8 mouse cellular contexts compared by ENCODE assay signal in genomic region chr7:139187277-139187676, GRCm38 (mm10). TPM values are rescaled to one million over a fixed set of nuclear protein-coding genes. Genes with fewer than 3 reads are reported as not detected.
DNase-seq lines count a peak whose midpoint lies in the region; ATAC-seq and TF ChIP-seq lines count a peak whose summit lies in the region.

No protein-coding gene starts in this region.

- no peak for DNase-seq in heart, postnatal 4 days
- no peak for DNase-seq in layer of hippocampus, adult 18-20 months (ENCODE audit: low spot score in 2 of 2)
- DNase-seq in frontal cortex, postnatal 25 days (ENCODE audit: low spot score in 2 of 2) = no peak

- WGBS in heart, embryonic 11.5 days (ENCODE audit: insufficient replicate concordance) = 33% methylated on average over 7 of the region's 7 CpGs
- 26% methylated on average over 7 of the region's 7 CpGs for WGBS in hindbrain, embryonic 12.5 days
- WGBS in midbrain, embryonic 13.5 days = 34% methylated on average over 7 of the region's 7 CpGs

- no peak for ATAC-seq in heart, embryonic 11.5 days (replicated peaks; ENCODE audit: insufficient number of reproducible peaks, low FRiP score, low TSS enrichment)
- no peak for ATAC-seq in hindbrain, embryonic 12.5 days (ENCODE audit: low FRiP score)
- ATAC-seq in midbrain, embryonic 13.5 days = no peak
- no peak for ATAC-seq in CD4-positive, CD25-positive, alpha-beta regulatory T cell, adult 4 months

- H3K9ac ChIP-seq in heart, embryonic 11.5 days (ENCODE audit: low read depth, low read length) = no peak overlapping the region
- H3K9ac ChIP-seq in hindbrain, embryonic 12.5 days = peak overlapping the region; percentile 80; the same call in 1 of the 2 replicates
- H3K9ac ChIP-seq in midbrain, embryonic 13.5 days (replicated peaks) = peak overlapping the region; percentile 77

- peak overlapping the region; percentile 99 for H3K4me2 ChIP-seq in heart, embryonic 11.5 days
- H3K4me2 ChIP-seq in hindbrain, embryonic 12.5 days (replicated peaks) = peak overlapping the region; percentile 96
- peak overlapping the region; percentile 85 for H3K4me2 ChIP-seq in midbrain, embryonic 13.5 days (replicated peaks)

- no peak for TF ChIP-seq POLR2A in bone marrow macrophage, adult 2 months (IDR thresholded peaks at IDR 0.05; ENCODE audit: borderline replicate concordance, low read depth, low read length)

- TF ChIP-seq CTCF in bone marrow macrophage, adult 2 months (IDR thresholded peaks at IDR 0.05; ENCODE audit: low read depth, low read length) = no peak

- H3K27ac ChIP-seq in heart, embryonic 11.5 days (ENCODE audit: low read depth, low read length) = no peak overlapping the region
- no peak overlapping the region for H3K27ac ChIP-seq in bone marrow macrophage, adult 2 months (ENCODE audit: insufficient read depth, low read depth, low read length)
- no peak overlapping the region for H3K27ac ChIP-seq in hindbrain, embryonic 12.5 days
- no peak overlapping the region for H3K27ac ChIP-seq in midbrain, embryonic 13.5 days

- peak overlapping the region; percentile 64; the same call in 1 of the 2 replicates for H3K4me3 ChIP-seq in heart, embryonic 11.5 days (ENCODE audit: low read depth, low read length)
- peak overlapping the region; percentile 65 for H3K4me3 ChIP-seq in bone marrow macrophage, adult 2 months (ENCODE audit: insufficient read depth, low read length)
- H3K4me3 ChIP-seq in hindbrain, embryonic 12.5 days = peak overlapping the region; percentile 72
- H3K4me3 ChIP-seq in midbrain, embryonic 13.5 days (replicated peaks) = peak overlapping the region; percentile 68

- H3K9me3 ChIP-seq in heart, embryonic 11.5 days (replicated peaks; ENCODE audit: control insufficient read depth, low read length) = no peaks in the 10 kb centered on the region
- no peaks in the 10 kb centered on the region for H3K9me3 ChIP-seq in hindbrain, embryonic 12.5 days (replicated peaks)
- H3K9me3 ChIP-seq in midbrain, embryonic 13.5 days = no peaks in the 10 kb centered on the region

- H3K27me3 ChIP-seq in heart, embryonic 11.5 days (ENCODE audit: control insufficient read depth, insufficient read depth, low read length) = peaks cover 42% of the 10 kb centered on the region
- H3K27me3 ChIP-seq in hindbrain, embryonic 12.5 days = peaks cover 42% of the 10 kb centered on the region
- peaks cover 41% of the 10 kb centered on the region for H3K27me3 ChIP-seq in midbrain, embryonic 13.5 days

- no peaks in the 10 kb centered on the region; the same call in 1 of the 2 replicates for H3K4me1 ChIP-seq in heart, embryonic 11.5 days (ENCODE audit: control insufficient read depth, insufficient read depth, low read length)
- H3K4me1 ChIP-seq in bone marrow macrophage, adult 2 months (ENCODE audit: control insufficient read depth, insufficient read depth, low read length) = no peaks in the 10 kb centered on the region
- H3K4me1 ChIP-seq in hindbrain, embryonic 12.5 days = peaks cover 11% of the 10 kb centered on the region
- peaks cover 18% of the 10 kb centered on the region for H3K4me1 ChIP-seq in midbrain, embryonic 13.5 days (replicated peaks)

- H3K36me3 ChIP-seq in heart, embryonic 11.5 days (ENCODE audit: control insufficient read depth, insufficient read depth, low read length) = no peaks in the 10 kb centered on the region
- no peaks in the 10 kb centered on the region for H3K36me3 ChIP-seq in hindbrain, embryonic 12.5 days
- no peaks in the 10 kb centered on the region for H3K36me3 ChIP-seq in midbrain, embryonic 13.5 days

RNA-seq across cellular contexts. Expression of gene Lrrc27, which starts 25.5 kb away (rescaled TPM):
- 4.9 and 6.2 TPM in 2 replicates for polyA plus RNA-seq in heart, embryonic 11.5 days (2014; fragmentation: Nextera tagmentation; extraction: Ambion mirVana)
- 1 to 10 TPM; 3.4 to 5.0 TPM for total RNA-seq in heart, postnatal 4 days (2021)
- polyA plus RNA-seq in bone marrow macrophage, adult 2 months (2012; ENCODE audit: insufficient read depth, insufficient read length, missing spikeins) = 4.6 and 8.9 TPM in 2 replicates
- polyA plus RNA-seq in hindbrain, embryonic 12.5 days (2016; fragmentation: Nextera tagmentation; extraction: Ambion mirVana) = 3.2 and 5.3 TPM in 2 replicates
- 4.8 and 6.8 TPM in 2 replicates for polyA plus RNA-seq in midbrain, embryonic 13.5 days (2015; fragmentation: Nextera tagmentation; extraction: Ambion mirVana)
- 1 to 10 TPM; 6.1 to 6.4 TPM for total RNA-seq in layer of hippocampus, adult 18-20 months (2021)
- polyA plus RNA-seq in CD4-positive, CD25-positive, alpha-beta regulatory T cell, adult 4 months (2017; shearing (Covaris generic)) = 1 to 10 TPM; 4.4 to 4.8 TPM

RNA-seq across cellular contexts. Expression of gene Stk32c, which starts 25.8 kb away (rescaled TPM):
- not detected in 2 replicates for polyA plus RNA-seq in heart, embryonic 11.5 days (2014; fragmentation: Nextera tagmentation; extraction: Ambion mirVana)
- 1 to 10 TPM; 3.3 to 3.4 TPM for total RNA-seq in heart, postnatal 4 days (2021)
- polyA plus RNA-seq in bone marrow macrophage, adult 2 months (2012; ENCODE audit: insufficient read depth, insufficient read length, missing spikeins) = not detected in 2 replicates
- 0.65 and 0.68 TPM in 2 replicates for polyA plus RNA-seq in hindbrain, embryonic 12.5 days (2016; fragmentation: Nextera tagmentation; extraction: Ambion mirVana)
- polyA plus RNA-seq in midbrain, embryonic 13.5 days (2015; fragmentation: Nextera tagmentation; extraction: Ambion mirVana) = 0.49 and 0.79 TPM in 2 replicates
- 100 to 1,000 TPM; 103 to 116 TPM for total RNA-seq in layer of hippocampus, adult 18-20 months (2021)
- polyA plus RNA-seq in CD4-positive, CD25-positive, alpha-beta regulatory T cell, adult 4 months (2017; shearing (Covaris generic)) = under 1 TPM in 1 of 2 experiments, not detected in 1; 0.43 TPM
